Mouse (Mus musculus) stomach, adult 2 months (tissue): Measurements from ENCODE around the gene Fam71a. TPM values are rescaled to one million over a fixed set of nuclear protein-coding genes. Genes with fewer than 3 reads are reported as not detected.

Source experiments
- polyA plus RNA-seq: library from polyadenylated mRNA; depleted of rRNA; stranded (reverse); fragments of >200 nt; gene quantifications from 2 replicates; pipeline ENCODE4 v1.2.3, GENCODE M21; 2012; rRNA removed

Gene Fam71a
- polyA plus RNA-seq = not detected in 2 replicates

DNA sequence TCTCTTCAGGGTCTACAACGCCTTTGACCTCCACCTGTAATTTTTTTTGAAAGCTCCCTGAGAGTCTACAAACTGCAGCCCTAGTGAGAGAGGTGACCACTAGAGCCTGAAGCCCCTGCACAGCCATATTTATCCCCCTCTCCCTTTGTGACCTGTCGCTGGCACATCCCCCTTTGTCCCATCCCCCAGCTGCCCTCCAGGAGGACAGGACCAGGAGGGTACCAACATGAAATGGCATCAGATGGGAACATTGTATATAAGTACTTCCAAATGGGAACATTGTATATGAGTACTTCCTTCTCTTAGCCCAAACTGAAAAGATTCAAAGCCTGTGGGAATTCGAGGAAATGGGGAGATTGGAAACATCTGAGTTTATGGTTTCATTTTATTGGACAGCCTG, at the start of gene Fam71a:
Gene Fam71a (minus strand): TSS at position 101 of the 400 bp plus-strand sequence.

Other genes with a start within 250 kb of the Fam71a start
- gene Angel2, start 239.7 kb downstream of the Fam71a start, polyA plus RNA-seq = 4.6 and 7.0 TPM in 2 replicates
- gene Vash2, start 185.5 kb downstream of the Fam71a start, polyA plus RNA-seq = 0.47 and 1.5 TPM in 2 replicates
- 5.0 and 5.2 TPM in 2 replicates for gene Flvcr1, start 138.7 kb downstream of the Fam71a start, polyA plus RNA-seq
- gene Spata45, start 128.2 kb downstream of the Fam71a start, polyA plus RNA-seq = not detected in 2 replicates
- gene Tatdn3, start 101.9 kb downstream of the Fam71a start, polyA plus RNA-seq = 1.00 and 3.6 TPM in 2 replicates
- 0.25 and 0.37 TPM in 2 replicates for gene Nsl1, start 101.8 kb downstream of the Fam71a start, polyA plus RNA-seq
- gene Batf3, start 67.0 kb downstream of the Fam71a start, polyA plus RNA-seq = 1.4 and 3.4 TPM in 2 replicates
- 4.1 and 14.2 TPM in 2 replicates for gene Atf3, start 53.2 kb upstream of the Fam71a start, polyA plus RNA-seq
- 69.6 and 117 TPM in 2 replicates for gene Nenf, start 153.4 kb upstream of the Fam71a start, polyA plus RNA-seq
- gene Tmem206, start 161.1 kb upstream of the Fam71a start, polyA plus RNA-seq = 1.3 TPM in 2 replicates
- 22.6 and 32.0 TPM in 2 replicates for gene Ppp2r5a, start 238.5 kb upstream of the Fam71a start, polyA plus RNA-seq